Mouse (Mus musculus) hindbrain, postnatal 0 days (tissue): ENCODE data around the gene Rnf183. TPM values are rescaled to one million over a fixed set of nuclear protein-coding genes. Genes with fewer than 3 reads are reported as not detected.

Source experiments
- ATAC-seq: fragments of 200-750 bp; cut with Nextera tagmentation; 2 replicates; pipeline ENCODE4 v1.8.0; 2017; ENCODE audit warnings: mild to moderate bottlenecking, moderate TSS enrichment, moderate library complexity
- DNase-seq: peaks from one replicate; pipeline ENCODE4 v3.0.0-alpha.2; 2015; ENCODE audit warnings: low spot score
- H3K27ac ChIP-seq: fragments of 300-500 bp; sonication (generic); 2 replicates; pipeline ENCODE4 v1.5.1; 2014; ENCODE audit warnings: mild to moderate bottlenecking
- H3K27me3 ChIP-seq: fragments of 300-500 bp; sonication (generic); 2 replicates; pipeline ENCODE4 v1.6.1; 2014; ENCODE audit warnings: low read length, mixed read lengths; ENCODE audit not compliant: insufficient read depth
- H3K36me3 ChIP-seq: fragments of 300-500 bp; sonication (generic); 2 replicates; pipeline ENCODE4 v1.6.1; 2014; ENCODE audit warnings: low read length, mixed read lengths; ENCODE audit not compliant: insufficient read depth
- H3K4me1 ChIP-seq: fragments of 300-500 bp; sonication (generic); 2 replicates; pipeline ENCODE4 v1.6.1; 2014; ENCODE audit warnings: antibody characterized with exemption, low read length, mixed read lengths; ENCODE audit not compliant: insufficient read depth
- H3K4me2 ChIP-seq: fragments of 300-500 bp; sonication (generic); 2 replicates; pipeline ENCODE4 v1.6.1; 2014; ENCODE audit warnings: low read depth, mild to moderate bottlenecking, low read length, moderate library complexity, mixed read lengths
- H3K4me3 ChIP-seq: fragments of 300-500 bp; sonication (generic); 2 replicates; pipeline ENCODE4 v1.5.1; 2014; ENCODE audit warnings: low read length
- H3K9ac ChIP-seq: fragments of 300-500 bp; sonication (generic); replicated peaks from 2 replicates; pipeline ENCODE4 v1.6.1; 2014; ENCODE audit warnings: mild to moderate bottlenecking, low read length, moderate library complexity, mixed read lengths
- H3K9me3 ChIP-seq: fragments of 300-500 bp; sonication (generic); 2 replicates; pipeline ENCODE4 v1.6.1; 2016; ENCODE audit warnings: low read length, mixed read lengths
- CTCF ChIP-seq: IDR thresholded peaks from 2 replicates; pipeline ENCODE4 v1.5.1; 2016; ENCODE audit warnings: antibody characterized with exemption, control low read depth, low read depth
- WGBS: fragments of 180-500 bp; shearing (Covaris S2); extraction: QIAGEN DNeasy Blood & Tissue Kit; methylation state at CpG from one replicate; pipeline ENCODE4 v1.1.7; 2014; 5-methylcytosine and 5-hydroxymethylcytosine counted together
- polyA plus RNA-seq: library from polyadenylated mRNA; unstranded; fragments of >200 nt; fragmentation: Nextera tagmentation; extraction: Ambion mirVana; gene quantifications from 2 replicates; pipeline ENCODE4 v1.2.1, GENCODE M21; 2015
- total RNA-seq: library from RNA; depleted of rRNA; stranded (reverse); fragments of >200 nt; gene quantifications from 2 replicates; pipeline ENCODE4 v1.2.3, GENCODE M21; 2014; rRNA removed

Gene Rnf183
- total and polyA plus RNA-seq, 2 experiments from 2014 or later = 0.14 to 3.4 TPM

- WGBS = 88% methylated on average over 1 of the region's 1 CpGs
- ATAC-seq = no peak
Observed at GRCm38 (mm10) chr4:62384159-62384558, 50.9 kb downstream of the Rnf183 start.

DNA sequence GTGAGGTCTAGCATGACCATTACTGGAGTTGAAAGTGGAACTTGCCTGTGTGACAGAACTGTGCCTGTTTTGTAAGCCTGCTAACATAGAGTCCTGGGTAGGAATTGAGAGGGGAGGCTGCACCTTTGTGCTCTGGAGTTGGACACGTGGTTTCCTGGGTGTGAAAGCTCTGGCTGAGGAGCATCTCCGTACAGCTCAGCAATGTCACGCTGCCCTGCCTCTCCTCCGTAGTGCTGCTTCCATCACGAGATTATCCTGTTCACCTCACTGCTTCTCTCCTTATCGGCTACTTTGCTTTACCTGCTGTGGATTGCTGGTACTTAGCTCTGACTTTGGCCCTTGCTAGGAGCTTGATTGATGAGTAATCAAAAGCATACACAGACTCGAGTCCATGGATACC lies 51.3 kb downstream of the Rnf183 start:
- H3K27ac ChIP-seq = no peak overlapping the region
- DNase-seq (no peak), ATAC-seq (no peak)
- no peak for TF ChIP-seq CTCF
- no peak overlapping the region for H3K4me2 ChIP-seq
- no peaks in the 10 kb centered on the region; the same call in 1 of the 2 replicates for H3K36me3 ChIP-seq
- H3K27me3 ChIP-seq = no peaks in the 10 kb centered on the region
- no peak overlapping the region for H3K4me3 ChIP-seq
- H3K9ac ChIP-seq = no peak overlapping the region
- no peaks in the 10 kb centered on the region for H3K9me3 ChIP-seq
- 90% methylated on average over 7 of the region's 7 CpGs for WGBS
- H3K4me1 ChIP-seq = no peaks in the 10 kb centered on the region

More at GRCm38 (mm10) chr4:62384159-62384558, 50.9 kb downstream of the Rnf183 start:
- no peaks in the 10 kb centered on the region; the same call in 1 of the 2 replicates for H3K36me3 ChIP-seq
- H3K27me3 ChIP-seq = no peaks in the 10 kb centered on the region
- DNase-seq = no peak
- no peak overlapping the region for H3K4me3 ChIP-seq
- no peaks in the 10 kb centered on the region for H3K4me1 ChIP-seq
- H3K27ac ChIP-seq = no peak overlapping the region
- no peak overlapping the region for H3K9ac ChIP-seq
- H3K4me2 ChIP-seq = no peak overlapping the region
- no peak for TF ChIP-seq CTCF
- H3K9me3 ChIP-seq = no peaks in the 10 kb centered on the region

DNA sequence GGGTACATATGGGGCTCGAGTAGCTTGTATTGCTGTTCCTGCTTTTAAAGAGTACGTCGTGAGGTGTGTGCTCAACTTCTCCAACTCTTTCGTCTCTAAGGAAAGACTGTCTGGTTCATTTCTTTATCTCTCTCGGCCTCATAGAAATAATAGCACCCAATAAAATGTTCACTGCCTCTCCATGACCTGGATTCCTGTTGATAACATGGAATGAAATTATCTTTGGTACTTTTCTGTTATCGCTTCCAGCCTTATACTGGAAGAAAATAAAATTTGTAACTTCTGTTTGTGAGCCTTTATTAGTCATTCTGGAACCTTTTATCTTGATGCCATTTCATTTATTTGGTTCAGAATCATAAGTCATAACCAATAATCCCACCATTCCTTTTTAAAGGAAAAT lies 51.8 kb downstream of the Rnf183 start:
- TF ChIP-seq CTCF = no peak
- DNase-seq (no peak), ATAC-seq (no peak)
- no peaks in the 10 kb centered on the region for H3K4me1 ChIP-seq
- no peaks in the 10 kb centered on the region; the same call in 1 of the 2 replicates for H3K36me3 ChIP-seq
- H3K27ac ChIP-seq = no peak overlapping the region
- WGBS = 95% methylated on average over 6 of the region's 6 CpGs
- H3K27me3 ChIP-seq = no peaks in the 10 kb centered on the region
- no peak overlapping the region for H3K9ac ChIP-seq
- no peaks in the 10 kb centered on the region for H3K9me3 ChIP-seq
- no peak overlapping the region for H3K4me3 ChIP-seq
- H3K4me2 ChIP-seq = no peak overlapping the region

DNA sequence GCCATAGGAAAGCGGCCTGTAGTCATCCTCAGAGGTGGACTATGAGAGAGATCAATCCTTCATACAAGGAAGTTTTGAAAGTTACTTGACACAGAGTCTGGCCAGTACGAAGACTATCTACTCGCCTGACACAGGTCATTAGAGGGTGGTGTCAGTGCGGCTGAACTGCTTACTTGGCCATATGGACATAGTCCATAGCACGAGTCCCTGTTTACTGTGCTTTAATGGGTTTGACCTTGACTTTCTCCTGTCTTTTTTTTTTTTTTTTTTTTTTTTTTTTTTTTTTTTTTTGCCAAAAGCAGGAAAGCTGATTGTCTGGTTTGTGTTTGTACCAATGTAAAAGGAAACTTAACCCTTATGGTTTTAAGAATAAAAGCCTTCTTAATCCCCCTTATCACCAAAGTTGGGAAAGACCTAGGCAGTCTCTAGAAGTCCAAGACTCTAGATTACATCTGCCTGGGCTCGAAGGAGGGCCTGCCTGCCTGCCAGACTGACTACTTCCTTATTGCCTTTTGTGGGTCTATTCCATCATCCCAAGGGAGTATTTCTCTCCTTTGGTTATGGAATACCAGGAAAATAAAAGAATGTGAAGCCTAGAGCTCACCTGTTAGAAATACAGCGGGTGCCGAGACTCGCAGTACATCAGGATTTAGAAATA lies 55.2 kb downstream of the Rnf183 start:
- Histone ChIP-seq H3K4me3 (no peak overlapping the region), H3K36me3 (no peaks in the 10 kb centered on the region; the same call in 1 of the 2 replicates), H3K4me2 (no peak overlapping the region), H3K4me1 (no peaks in the 10 kb centered on the region), H3K27me3 (no peaks in the 10 kb centered on the region), H3K27ac (no peak overlapping the region), H3K9me3 (no peaks in the 10 kb centered on the region), H3K9ac (no peak overlapping the region)
- DNase-seq = no peak
- no peak for ATAC-seq
- no peak for TF ChIP-seq CTCF
- 94% methylated on average over 9 of the region's 9 CpGs for WGBS

Other genes starting within 250 kb of the Rnf183 start
- gene Zfp37, start 204.2 kb downstream of the Rnf183 start, total RNA-seq = 12.5 and 14.4 TPM in 2 replicates
- 15.6 and 16.2 TPM in 2 replicates for gene Zfp37, start 204.2 kb downstream of the Rnf183 start, polyA plus RNA-seq
- gene Slc31a2, start 172.7 kb downstream of the Rnf183 start, total RNA-seq = 17.7 and 19.3 TPM in 2 replicates
- gene Slc31a2, start 172.7 kb downstream of the Rnf183 start, polyA plus RNA-seq = 12.1 and 12.2 TPM in 2 replicates
- 38.3 and 43.0 TPM in 2 replicates for gene Fkbp15, start 74.7 kb downstream of the Rnf183 start, total RNA-seq
- 22.6 and 23.7 TPM in 2 replicates for gene Fkbp15, start 74.7 kb downstream of the Rnf183 start, polyA plus RNA-seq
- gene Slc31a1, start 74.5 kb downstream of the Rnf183 start, total RNA-seq = 17.3 and 20.8 TPM in 2 replicates
- gene Slc31a1, start 74.5 kb downstream of the Rnf183 start, polyA plus RNA-seq = 45.3 and 46.3 TPM in 2 replicates
- 24.7 and 30.1 TPM in 2 replicates for gene Cdc26, start 26.6 kb downstream of the Rnf183 start, total RNA-seq
- gene Cdc26, start 26.6 kb downstream of the Rnf183 start, polyA plus RNA-seq = 75.2 and 78.3 TPM in 2 replicates
- 14.3 and 19.6 TPM in 2 replicates for gene Prpf4, start 26.5 kb downstream of the Rnf183 start, total RNA-seq
- 12.2 and 13.8 TPM in 2 replicates for gene Prpf4, start 26.5 kb downstream of the Rnf183 start, polyA plus RNA-seq
- gene Wdr31, start 35.6 kb upstream of the Rnf183 start, total RNA-seq = 3.5 and 4.3 TPM in 2 replicates
- gene Wdr31, start 35.6 kb upstream of the Rnf183 start, polyA plus RNA-seq = 16.4 and 17.6 TPM in 2 replicates
- gene Bspry, start 44.8 kb upstream of the Rnf183 start, total RNA-seq = 0.37 and 2.0 TPM in 2 replicates
- 0.95 and 0.96 TPM in 2 replicates for gene Bspry, start 44.8 kb upstream of the Rnf183 start, polyA plus RNA-seq
- 4.1 and 5.1 TPM in 2 replicates for gene Hdhd3, start 68.2 kb upstream of the Rnf183 start, total RNA-seq
- 5.8 and 6.8 TPM in 2 replicates for gene Hdhd3, start 68.2 kb upstream of the Rnf183 start, polyA plus RNA-seq
- 50.4 and 50.9 TPM in 2 replicates for gene Alad, start 84.7 kb upstream of the Rnf183 start, total RNA-seq
- gene Alad, start 84.7 kb upstream of the Rnf183 start, polyA plus RNA-seq = 69.3 and 70.5 TPM in 2 replicates
- gene Pole3, start 89.8 kb upstream of the Rnf183 start, total RNA-seq = 19.0 and 25.1 TPM in 2 replicates
- 66.5 and 70.0 TPM in 2 replicates for gene Pole3, start 89.8 kb upstream of the Rnf183 start, polyA plus RNA-seq
- gene 4933430I17Rik, start 90.1 kb upstream of the Rnf183 start, total RNA-seq = 1.0 TPM in 1 of 2 replicates, not detected in the other
- gene 4933430I17Rik, start 90.1 kb upstream of the Rnf183 start, polyA plus RNA-seq = 0.74 and 0.83 TPM in 2 replicates
- 71.0 and 71.9 TPM in 2 replicates for gene Rgs3, start 124.6 kb upstream of the Rnf183 start, total RNA-seq
- gene Rgs3, start 124.6 kb upstream of the Rnf183 start, polyA plus RNA-seq = 44.3 and 44.6 TPM in 2 replicates